Mouse (Mus musculus): Measurements from ENCODE around the gene Slc8a1. TPM values are rescaled to one million over a fixed set of nuclear protein-coding genes. Genes with fewer than 3 reads are reported as not detected.

Slc8a1 gene
- total and polyA plus RNA-seq, 3 experiments = 0.11 TPM; not detected in 2

DNA sequence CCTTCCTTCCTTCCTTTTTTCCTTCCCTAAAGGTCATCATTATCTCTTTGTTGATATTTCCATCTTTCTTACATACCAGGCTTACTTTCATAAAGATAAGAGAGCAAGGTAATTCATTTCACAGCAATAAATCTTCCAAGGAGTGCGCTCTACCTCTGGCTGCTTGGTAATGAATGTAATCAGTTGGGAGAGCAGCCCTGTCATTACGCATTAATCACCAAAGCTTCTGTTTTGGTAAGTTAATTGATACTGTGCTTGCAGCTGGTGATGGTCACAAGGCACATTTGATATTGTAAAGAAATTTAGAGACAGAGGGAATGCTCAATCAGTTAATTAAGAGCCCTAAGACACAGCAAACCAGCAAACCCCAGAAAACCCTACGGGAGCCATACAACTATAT is 130.7 kb downstream of the Slc8a1 start:
- H3K9me3 ChIP-seq (replicated peaks) = peaks cover 8% of the 10 kb centered on the region
- H3K36me3 ChIP-seq (replicated peaks) = no peaks in the 10 kb centered on the region
- no peaks in the 10 kb centered on the region for H3K27me3 ChIP-seq (ENCODE audit: insufficient read depth, low read length)
- H3K4me3 ChIP-seq (ENCODE audit: low read depth, low read length) = no peak overlapping the region
- TF ChIP-seq TAL1 (conservative IDR thresholded peaks at IDR 0.05; ENCODE audit: low read depth, low read length) (no peak), GATA1 (IDR thresholded peaks at IDR 0.05; ENCODE audit: borderline replicate concordance, low read length) (no peak), CTCF (IDR thresholded peaks at IDR 0.05; ENCODE audit: low read depth, low read length) (no peak), POLR2AphosphoS5 (IDR thresholded peaks at IDR 0.05; ENCODE audit: insufficient replicate concordance, low read depth, low read length) (no peak), GATA2 (IDR thresholded peaks at IDR 0.05; ENCODE audit: borderline replicate concordance, low read depth, low read length) (no peak)
- DNase-seq (ENCODE audit: low spot score) = no peak
- no peak for ATAC-seq (ENCODE audit: extremely low read depth, insufficient number of reproducible peaks, low FRiP score, poor library complexity, severe bottlenecking)
- H3K4me1 ChIP-seq (ENCODE audit: insufficient read depth, low read depth, low read length) = no peaks in the 10 kb centered on the region

DNA sequence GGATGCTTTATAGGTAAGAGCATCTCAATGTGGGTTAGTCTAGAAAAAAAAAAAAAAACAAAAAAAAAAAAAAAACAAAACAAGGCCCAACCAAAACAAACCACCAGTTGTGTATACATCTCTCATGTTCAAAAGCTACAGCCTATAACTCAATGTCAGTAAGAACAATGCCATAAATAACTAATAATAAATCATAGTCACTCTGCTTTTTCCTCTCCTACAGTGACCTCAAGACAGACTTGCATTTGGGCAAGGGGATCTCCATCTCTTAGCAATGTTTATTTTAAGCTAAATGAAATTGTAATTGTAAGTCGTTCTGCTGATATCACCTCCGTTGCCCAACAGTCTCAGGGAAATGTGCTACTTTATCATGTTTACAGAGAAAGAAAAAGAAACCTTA is 132.1 kb downstream of the Slc8a1 start:
- peaks cover 8% of the 10 kb centered on the region for H3K9me3 ChIP-seq (replicated peaks)
- H3K4me3 ChIP-seq (ENCODE audit: low read depth, low read length) = no peak overlapping the region
- ATAC-seq (ENCODE audit: extremely low read depth, insufficient number of reproducible peaks, low FRiP score, poor library complexity, severe bottlenecking) (no peak), DNase-seq (ENCODE audit: low spot score) (no peak)
- no peak for TF ChIP-seq GATA2 (IDR thresholded peaks at IDR 0.05; ENCODE audit: borderline replicate concordance, low read depth, low read length)
- TF ChIP-seq POLR2AphosphoS5 (IDR thresholded peaks at IDR 0.05; ENCODE audit: insufficient replicate concordance, low read depth, low read length) = no peak
- no peak for TF ChIP-seq TAL1 (conservative IDR thresholded peaks at IDR 0.05; ENCODE audit: low read depth, low read length)
- TF ChIP-seq CTCF (IDR thresholded peaks at IDR 0.05; ENCODE audit: low read depth, low read length) = no peak
- no peak for TF ChIP-seq GATA1 (IDR thresholded peaks at IDR 0.05; ENCODE audit: borderline replicate concordance, low read length)
- no peaks in the 10 kb centered on the region for H3K27me3 ChIP-seq (ENCODE audit: insufficient read depth, low read length)
- H3K4me1 ChIP-seq (ENCODE audit: insufficient read depth, low read depth, low read length) = no peaks in the 10 kb centered on the region
- H3K36me3 ChIP-seq (replicated peaks) = no peaks in the 10 kb centered on the region

DNA sequence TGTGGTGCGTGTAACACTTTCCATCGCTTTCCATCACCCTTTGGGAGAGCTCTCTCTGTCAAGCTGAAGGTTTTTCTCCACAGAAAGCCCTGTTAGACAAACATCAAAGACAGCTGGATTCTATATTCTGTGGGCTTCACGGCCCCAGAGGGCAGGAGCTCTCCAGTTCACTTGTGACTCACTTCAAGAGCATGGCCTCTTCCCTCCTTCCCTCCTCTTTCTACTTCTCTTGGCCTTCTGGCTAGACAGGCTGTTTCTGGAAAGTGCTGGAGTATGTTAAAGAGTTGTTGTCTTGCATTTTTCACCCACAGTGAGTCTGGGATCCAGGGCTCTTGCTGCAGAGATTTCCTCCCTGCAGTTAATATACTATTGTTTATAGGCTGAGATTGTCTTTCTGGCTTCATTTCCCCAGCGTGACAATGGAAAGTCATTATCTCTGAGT is 132.9 kb downstream of the Slc8a1 start:
- TF ChIP-seq CTCF (IDR thresholded peaks at IDR 0.05; ENCODE audit: low read depth, low read length) (no peak), GATA1 (IDR thresholded peaks at IDR 0.05; ENCODE audit: borderline replicate concordance, low read length) (no peak), GATA2 (IDR thresholded peaks at IDR 0.05; ENCODE audit: borderline replicate concordance, low read depth, low read length) (no peak), TAL1 (conservative IDR thresholded peaks at IDR 0.05; ENCODE audit: low read depth, low read length) (no peak), POLR2AphosphoS5 (IDR thresholded peaks at IDR 0.05; ENCODE audit: insufficient replicate concordance, low read depth, low read length) (no peak)
- no peak for DNase-seq (ENCODE audit: low spot score)
- peaks cover 8% of the 10 kb centered on the region for H3K9me3 ChIP-seq (replicated peaks)
- no peaks in the 10 kb centered on the region for H3K4me1 ChIP-seq (ENCODE audit: insufficient read depth, low read depth, low read length)
- no peaks in the 10 kb centered on the region for H3K27me3 ChIP-seq (ENCODE audit: insufficient read depth, low read length)
- H3K36me3 ChIP-seq (replicated peaks) = no peaks in the 10 kb centered on the region
- no peak for ATAC-seq (ENCODE audit: extremely low read depth, insufficient number of reproducible peaks, low FRiP score, poor library complexity, severe bottlenecking)
- H3K4me3 ChIP-seq (ENCODE audit: low read depth, low read length) = no peak overlapping the region

DNA sequence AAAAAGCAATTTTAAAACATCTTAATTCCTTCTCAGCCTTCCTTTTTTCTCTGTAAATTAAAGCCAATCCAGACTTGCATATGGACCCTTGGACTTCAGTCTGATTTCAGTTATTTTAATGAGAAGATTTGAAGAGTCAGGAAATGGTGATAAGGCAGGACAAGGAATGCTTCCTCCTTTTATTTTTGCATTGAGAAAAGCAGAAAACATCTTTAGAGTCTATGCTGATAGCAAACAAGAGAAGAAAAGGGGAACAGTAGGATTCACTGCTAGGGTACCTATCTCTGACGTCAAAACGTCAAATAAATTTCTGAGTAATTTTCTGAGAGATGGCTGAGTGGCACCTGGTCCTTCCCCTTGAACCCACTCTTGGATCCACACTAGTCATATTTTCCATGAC is 139.1 kb downstream of the Slc8a1 start:
- Histone ChIP-seq H3K4me3 (ENCODE audit: low read depth, low read length) (no peak overlapping the region), H3K27me3 (ENCODE audit: insufficient read depth, low read length) (no peaks in the 10 kb centered on the region), H3K36me3 (replicated peaks) (no peaks in the 10 kb centered on the region), H3K9me3 (replicated peaks) (peaks cover under 1% of the 10 kb centered on the region; the same call in 1 of the 2 replicates), H3K4me1 (ENCODE audit: insufficient read depth, low read depth, low read length) (no peaks in the 10 kb centered on the region)
- no peak for DNase-seq (ENCODE audit: low spot score)
- no peak for ATAC-seq (ENCODE audit: extremely low read depth, insufficient number of reproducible peaks, low FRiP score, poor library complexity, severe bottlenecking)
- TF ChIP-seq CTCF (IDR thresholded peaks at IDR 0.05; ENCODE audit: low read depth, low read length) (no peak), POLR2AphosphoS5 (IDR thresholded peaks at IDR 0.05; ENCODE audit: insufficient replicate concordance, low read depth, low read length) (no peak), TAL1 (conservative IDR thresholded peaks at IDR 0.05; ENCODE audit: low read depth, low read length) (no peak), GATA1 (IDR thresholded peaks at IDR 0.05; ENCODE audit: borderline replicate concordance, low read length) (no peak), GATA2 (IDR thresholded peaks at IDR 0.05; ENCODE audit: borderline replicate concordance, low read depth, low read length) (no peak)

DNA sequence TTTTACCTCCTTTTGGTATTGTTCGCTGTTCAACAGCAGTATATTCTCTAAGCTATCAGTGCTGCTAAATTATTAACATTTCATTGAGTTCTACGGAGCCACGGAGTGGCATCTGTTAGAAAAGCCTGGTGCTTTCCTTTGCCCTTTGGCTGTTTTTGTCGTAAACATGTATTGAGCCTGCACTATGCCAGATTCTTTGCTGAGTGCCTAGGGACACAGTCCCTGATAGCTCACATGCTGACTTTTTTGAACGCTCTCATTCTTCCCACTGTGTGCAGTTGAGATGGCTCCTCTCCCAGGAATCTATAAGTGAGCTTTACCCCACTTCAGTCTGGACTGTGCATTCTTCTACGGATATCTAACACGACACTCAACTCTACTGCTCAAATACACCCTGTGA is 148.4 kb downstream of the Slc8a1 start:
- Histone ChIP-seq H3K9me3 (replicated peaks) (peaks cover 8% of the 10 kb centered on the region; the same call in 1 of the 2 replicates), H3K36me3 (replicated peaks) (no peaks in the 10 kb centered on the region), H3K4me3 (ENCODE audit: low read depth, low read length) (no peak overlapping the region), H3K27me3 (ENCODE audit: insufficient read depth, low read length) (no peaks in the 10 kb centered on the region), H3K4me1 (ENCODE audit: insufficient read depth, low read depth, low read length) (no peaks in the 10 kb centered on the region)
- no peak for DNase-seq (ENCODE audit: low spot score)
- ATAC-seq (ENCODE audit: extremely low read depth, insufficient number of reproducible peaks, low FRiP score, poor library complexity, severe bottlenecking) = no peak
- TF ChIP-seq GATA2 (IDR thresholded peaks at IDR 0.05; ENCODE audit: borderline replicate concordance, low read depth, low read length) (no peak), POLR2AphosphoS5 (IDR thresholded peaks at IDR 0.05; ENCODE audit: insufficient replicate concordance, low read depth, low read length) (no peak), GATA1 (IDR thresholded peaks at IDR 0.05; ENCODE audit: borderline replicate concordance, low read length) (no peak)

DNA sequence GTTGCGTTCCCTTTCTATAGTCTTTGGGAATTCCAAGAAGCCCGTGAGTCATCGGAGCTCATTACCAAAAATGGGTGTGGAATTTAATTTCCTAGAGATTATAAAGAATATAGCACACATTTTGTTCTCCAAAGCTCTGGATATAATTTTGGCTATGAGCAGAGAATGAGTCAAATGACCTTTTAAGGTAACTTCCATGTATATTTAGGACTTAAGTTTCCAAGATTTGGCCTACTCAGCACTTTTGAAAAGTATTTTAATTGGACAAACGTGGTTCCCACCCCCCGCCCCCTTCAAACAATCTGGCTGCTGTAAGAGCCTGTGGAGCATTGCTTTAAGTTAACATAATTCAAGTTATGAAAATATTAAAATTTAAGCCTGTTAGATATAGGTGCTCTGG is 151.4 kb downstream of the Slc8a1 start:
- no peak for TF ChIP-seq CTCF (IDR thresholded peaks at IDR 0.05; ENCODE audit: low read depth, low read length)
- TF ChIP-seq GATA1 (IDR thresholded peaks at IDR 0.05; ENCODE audit: borderline replicate concordance, low read length) = no peak
- no peak for TF ChIP-seq POLR2AphosphoS5 (IDR thresholded peaks at IDR 0.05; ENCODE audit: insufficient replicate concordance, low read depth, low read length)
- DNase-seq (ENCODE audit: low spot score) = no peak

More for the DNA sequence above, 151.4 kb downstream of the Slc8a1 start:
- H3K9me3 ChIP-seq (replicated peaks) = peaks cover 11% of the 10 kb centered on the region; the same call in 1 of the 2 replicates
- H3K27me3 ChIP-seq (ENCODE audit: insufficient read depth, low read length) = no peaks in the 10 kb centered on the region
- H3K4me3 ChIP-seq (ENCODE audit: low read depth, low read length) = no peak overlapping the region
- H3K36me3 ChIP-seq (replicated peaks) = no peaks in the 10 kb centered on the region
- ATAC-seq (ENCODE audit: extremely low read depth, insufficient number of reproducible peaks, low FRiP score, poor library complexity, severe bottlenecking) = no peak
- no peaks in the 10 kb centered on the region for H3K4me1 ChIP-seq (ENCODE audit: insufficient read depth, low read depth, low read length)
